Mouse (Mus musculus): Measurements from ENCODE around the gene Ralb.

DNA sequence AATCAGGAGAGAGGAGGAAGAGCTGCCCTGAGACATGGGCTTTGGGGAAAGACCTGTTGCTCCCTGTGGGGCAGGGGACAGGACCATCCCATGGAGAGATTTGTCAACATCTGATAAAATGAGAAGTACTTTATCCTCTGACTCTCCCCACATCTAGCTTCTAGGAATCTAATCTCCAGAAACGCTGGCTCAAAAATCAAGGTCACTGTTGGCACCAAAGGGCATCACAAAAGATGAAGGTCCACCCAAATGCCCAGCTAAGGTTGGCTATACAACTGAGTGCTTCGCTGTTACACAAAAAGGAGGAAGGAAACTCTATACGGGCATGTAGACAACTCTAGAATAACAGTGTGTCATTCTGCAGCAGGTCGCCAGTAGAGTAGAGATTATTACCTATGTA, 25.0 kb downstream of the Ralb start:
- TF ChIP-seq CTCF (IDR thresholded peaks at IDR 0.05; ENCODE audit: borderline replicate concordance, extremely low read depth, insufficient read depth, insufficient read length) = no peak
- TF ChIP-seq POLR2A (IDR thresholded peaks at IDR 0.05; ENCODE audit: borderline replicate concordance, extremely low read depth, insufficient read depth, insufficient read length, poor library complexity, severe bottlenecking) = no peak
